Mouse (Mus musculus) thymus, adult 2 months (tissue): ENCODE data around the gene Phf20.

Source experiments
- CTCF ChIP-seq: fragments of 200-500 bp; IDR thresholded peaks from 2 replicates; pipeline ENCODE4 v1.5.1; 2012; ENCODE audit warnings: mild to moderate bottlenecking, control low read depth, low read length, moderate library complexity, borderline replicate concordance; ENCODE audit not compliant: control insufficient read depth, poor library complexity, insufficient read depth; ENCODE audit errors: extremely low read depth
- POLR2A ChIP-seq: fragments of 200-500 bp; IDR thresholded peaks from 2 replicates; pipeline ENCODE4 v1.6.1; 2012; ENCODE audit warnings: mild to moderate bottlenecking, low read length, control low read depth, moderate library complexity; ENCODE audit not compliant: control insufficient read depth, poor library complexity, insufficient read depth; ENCODE audit errors: extremely low read depth

DNA sequence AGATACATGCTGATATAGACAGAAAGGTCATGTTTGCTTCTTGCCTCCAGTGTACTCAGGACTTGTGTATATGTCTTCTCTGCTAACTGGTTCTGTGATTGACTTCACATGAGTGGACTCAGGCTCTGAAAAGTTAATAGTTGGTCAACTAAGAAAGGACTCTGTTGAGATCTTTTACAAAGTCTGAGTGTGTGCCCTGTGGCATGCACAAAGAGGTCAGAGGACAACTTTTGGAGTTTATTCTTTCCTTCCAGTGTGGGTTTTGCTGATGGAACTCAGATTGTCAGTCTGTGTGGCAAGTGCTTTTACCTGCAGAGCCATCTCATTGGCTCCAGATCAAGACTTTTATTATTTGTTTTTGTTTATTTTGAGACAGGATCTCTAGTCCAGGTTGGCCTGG, 54.5 kb downstream of the Phf20 start:
- TF ChIP-seq CTCF, result no peak
- no peak for TF ChIP-seq POLR2A
